Mouse (Mus musculus) forebrain, embryonic 15.5 days (tissue): ENCODE data around the gene Atp11a. TPM values are rescaled to one million over a fixed set of nuclear protein-coding genes. Genes with fewer than 3 reads are reported as not detected.

Experiments
- ATAC-seq: fragments of 200-750 bp; cut with Nextera tagmentation; replicated peaks from 2 replicates; pipeline ENCODE4 v1.8.0; 2017; ENCODE audit warnings: mild to moderate bottlenecking, moderate TSS enrichment, moderate library complexity
- H3K27ac ChIP-seq: fragments of 300-500 bp; sonication (generic); replicated peaks from 2 replicates; pipeline ENCODE4 v1.5.1; 2015; ENCODE audit warnings: mild to moderate bottlenecking, inconsistent platforms
- H3K27me3 ChIP-seq: fragments of 300-500 bp; sonication (generic); 2 replicates; pipeline ENCODE4 v1.6.1; 2015; ENCODE audit warnings: inconsistent platforms
- H3K36me3 ChIP-seq: fragments of 300-500 bp; sonication (generic); 2 replicates; pipeline ENCODE4 v1.6.1; 2015; ENCODE audit warnings: mild to moderate bottlenecking, inconsistent platforms
- H3K4me1 ChIP-seq: fragments of 300-500 bp; sonication (generic); 2 replicates; pipeline ENCODE4 v1.6.1; 2015; ENCODE audit warnings: inconsistent platforms
- H3K4me2 ChIP-seq: fragments of 300-500 bp; sonication (generic); replicated peaks from 2 replicates; pipeline ENCODE4 v1.6.1; 2015; ENCODE audit warnings: mild to moderate bottlenecking, inconsistent platforms
- H3K4me3 ChIP-seq: fragments of 300-500 bp; sonication (generic); 2 replicates; pipeline ENCODE4 v1.5.1; 2015; ENCODE audit warnings: mild to moderate bottlenecking, inconsistent platforms
- H3K9ac ChIP-seq: fragments of 300-500 bp; sonication (generic); replicated peaks from 2 replicates; pipeline ENCODE4 v1.6.1; 2015; ENCODE audit warnings: mild to moderate bottlenecking, inconsistent platforms
- H3K9me3 ChIP-seq: fragments of 300-500 bp; sonication (generic); 2 replicates; pipeline ENCODE4 v1.6.1; 2016; ENCODE audit warnings: inconsistent platforms
- WGBS: fragments of 180-500 bp; shearing (Covaris S2); methylation state at CpG from one replicate; pipeline ENCODE4 v1.1.7; 2015; ENCODE audit warnings: mixed read lengths; 5-methylcytosine and 5-hydroxymethylcytosine counted together
- polyA plus RNA-seq: library from polyadenylated mRNA; unstranded; fragments of >200 nt; fragmentation: Nextera tagmentation; extraction: Ambion mirVana; gene quantifications from 2 replicates; pipeline ENCODE4 v1.2.1, GENCODE M21; 2015

Atp11a gene
- polyA plus RNA-seq, 1 experiment from 2014 or later = 15.7 TPM

- Histone ChIP-seq H3K9ac (no peak overlapping the region), H3K4me3 (no peak overlapping the region), H3K4me2 (no peak overlapping the region), H3K4me1 (no peaks in the 10 kb centered on the region), H3K36me3 (no peaks in the 10 kb centered on the region), H3K27ac (no peak overlapping the region), H3K9me3 (no peaks in the 10 kb centered on the region), H3K27me3 (no peaks in the 10 kb centered on the region)
- no peak for ATAC-seq
- 77% methylated on average over 4 of the region's 4 CpGs for WGBS
These were observed 18.1 kb downstream of the Atp11a start for GRCm38 (mm10) chr8:12774872-12775298.

GRCm38 (mm10) chr8:12775302-12775975 lies 18.6 kb downstream of the Atp11a start:
- Histone ChIP-seq H3K36me3 (no peaks in the 10 kb centered on the region), H3K9me3 (no peaks in the 10 kb centered on the region), H3K4me1 (no peaks in the 10 kb centered on the region), H3K4me3 (no peak overlapping the region), H3K27ac (no peak overlapping the region), H3K9ac (no peak overlapping the region), H3K27me3 (no peaks in the 10 kb centered on the region), H3K4me2 (no peak overlapping the region)
- WGBS = 79% methylated on average over 9 of the region's 9 CpGs
- no peak for ATAC-seq

GRCm38 (mm10) chr8:12776166-12776565 lies 19.4 kb downstream of the Atp11a start:
- Histone ChIP-seq H3K4me2 (no peak overlapping the region), H3K27me3 (no peaks in the 10 kb centered on the region), H3K9ac (no peak overlapping the region), H3K4me3 (no peak overlapping the region), H3K36me3 (no peaks in the 10 kb centered on the region), H3K9me3 (no peaks in the 10 kb centered on the region), H3K4me1 (peaks cover 4% of the 10 kb centered on the region; the same call in 1 of the 2 replicates), H3K27ac (no peak overlapping the region)
- WGBS = 72% methylated on average over 10 of the region's 10 CpGs
- no peak for ATAC-seq

- no peak for ATAC-seq
- H3K4me1 ChIP-seq = peaks cover 4% of the 10 kb centered on the region; the same call in 1 of the 2 replicates
- WGBS = 61% methylated on average over 5 of the region's 5 CpGs
These were observed 20.4 kb downstream of the Atp11a start for GRCm38 (mm10) chr8:12777171-12777570.

GRCm38 (mm10) chr8:12779541-12779940 lies 22.7 kb downstream of the Atp11a start:
- no peak overlapping the region for H3K27ac ChIP-seq
- no peaks in the 10 kb centered on the region for H3K36me3 ChIP-seq
- 89% methylated on average over 4 of the region's 4 CpGs for WGBS
- no peak overlapping the region for H3K4me2 ChIP-seq
- no peak overlapping the region for H3K4me3 ChIP-seq
- ATAC-seq = no peak
- no peaks in the 10 kb centered on the region for H3K9me3 ChIP-seq
- no peak overlapping the region for H3K9ac ChIP-seq
- peaks cover 9% of the 10 kb centered on the region for H3K4me1 ChIP-seq
- H3K27me3 ChIP-seq = no peaks in the 10 kb centered on the region

More at GRCm38 (mm10) chr8:12777171-12777570, 20.4 kb downstream of the Atp11a start:
- Histone ChIP-seq H3K9ac (no peak overlapping the region), H3K36me3 (no peaks in the 10 kb centered on the region), H3K4me3 (no peak overlapping the region), H3K9me3 (no peaks in the 10 kb centered on the region), H3K4me2 (no peak overlapping the region), H3K27ac (no peak overlapping the region), H3K27me3 (no peaks in the 10 kb centered on the region)

- WGBS = 58% methylated on average over 8 of the region's 8 CpGs
- no peaks in the 10 kb centered on the region for H3K27me3 ChIP-seq
- ATAC-seq = no peak
- no peaks in the 10 kb centered on the region for H3K9me3 ChIP-seq
- H3K4me3 ChIP-seq = no peak overlapping the region
- H3K9ac ChIP-seq = no peak overlapping the region
- H3K36me3 ChIP-seq = no peaks in the 10 kb centered on the region
- no peak overlapping the region for H3K4me2 ChIP-seq
- no peak overlapping the region for H3K27ac ChIP-seq
- peaks cover 17% of the 10 kb centered on the region for H3K4me1 ChIP-seq
These were observed 28.7 kb downstream of the Atp11a start for GRCm38 (mm10) chr8:12785508-12785907.

GRCm38 (mm10) chr8:12786261-12786957 lies 29.6 kb downstream of the Atp11a start:
- no peak for ATAC-seq
- Histone ChIP-seq H3K9ac (no peak overlapping the region), H3K9me3 (no peaks in the 10 kb centered on the region), H3K4me1 (peaks cover 14% of the 10 kb centered on the region), H3K27ac (no peak overlapping the region), H3K4me3 (no peak overlapping the region), H3K4me2 (no peak overlapping the region), H3K36me3 (no peaks in the 10 kb centered on the region), H3K27me3 (no peaks in the 10 kb centered on the region)
- 82% methylated on average over 14 of the region's 14 CpGs for WGBS

- ATAC-seq = no peak
- WGBS = 88% methylated on average over 12 of the region's 12 CpGs
- no peaks in the 10 kb centered on the region for H3K9me3 ChIP-seq
- H3K27ac ChIP-seq = no peak overlapping the region
- H3K36me3 ChIP-seq = no peaks in the 10 kb centered on the region
- H3K4me1 ChIP-seq = peaks cover 14% of the 10 kb centered on the region
- H3K9ac ChIP-seq = no peak overlapping the region
- H3K4me3 ChIP-seq = no peak overlapping the region
- no peaks in the 10 kb centered on the region for H3K27me3 ChIP-seq
- H3K4me2 ChIP-seq = no peak overlapping the region
These were observed 30.1 kb downstream of the Atp11a start for GRCm38 (mm10) chr8:12786958-12787301.

GRCm38 (mm10) chr8:12787427-12787826 lies 30.6 kb downstream of the Atp11a start:
- WGBS = 71% methylated on average over 8 of the region's 8 CpGs
- ATAC-seq = no peak
- no peaks in the 10 kb centered on the region for H3K36me3 ChIP-seq
- no peak overlapping the region for H3K9ac ChIP-seq
- no peaks in the 10 kb centered on the region for H3K9me3 ChIP-seq
- H3K27ac ChIP-seq = no peak overlapping the region
- no peak overlapping the region for H3K4me3 ChIP-seq
- H3K27me3 ChIP-seq = no peaks in the 10 kb centered on the region
- H3K4me1 ChIP-seq = peaks cover 14% of the 10 kb centered on the region
- H3K4me2 ChIP-seq = no peak overlapping the region

- no peaks in the 10 kb centered on the region for H3K36me3 ChIP-seq
- no peak overlapping the region for H3K27ac ChIP-seq
- no peak overlapping the region for H3K4me3 ChIP-seq
- H3K9ac ChIP-seq = no peak overlapping the region
- H3K9me3 ChIP-seq = no peaks in the 10 kb centered on the region
- ATAC-seq = no peak
- H3K4me2 ChIP-seq = no peak overlapping the region
- H3K27me3 ChIP-seq = no peaks in the 10 kb centered on the region
- H3K4me1 ChIP-seq = peaks cover 9% of the 10 kb centered on the region
- 89% methylated on average over 9 of the region's 9 CpGs for WGBS
These were observed 31.9 kb downstream of the Atp11a start for GRCm38 (mm10) chr8:12788695-12789094.

- Histone ChIP-seq H3K4me2 (no peak overlapping the region), H3K9me3 (no peaks in the 10 kb centered on the region), H3K4me3 (no peak overlapping the region), H3K27ac (no peak overlapping the region), H3K9ac (no peak overlapping the region), H3K27me3 (no peaks in the 10 kb centered on the region), H3K36me3 (no peaks in the 10 kb centered on the region), H3K4me1 (no peaks in the 10 kb centered on the region)
- ATAC-seq = no peak
- 93% methylated on average over 5 of the region's 5 CpGs for WGBS
These were observed 38.3 kb downstream of the Atp11a start for GRCm38 (mm10) chr8:12795011-12795671.

- peaks cover 8% of the 10 kb centered on the region for H3K4me1 ChIP-seq
- H3K27me3 ChIP-seq = no peaks in the 10 kb centered on the region
- WGBS = 78% methylated on average over 6 of the region's 6 CpGs
- no peaks in the 10 kb centered on the region for H3K9me3 ChIP-seq
- no peak overlapping the region for H3K4me2 ChIP-seq
- ATAC-seq = no peak
- H3K4me3 ChIP-seq = no peak overlapping the region
- H3K27ac ChIP-seq = no peak overlapping the region
- no peak overlapping the region for H3K9ac ChIP-seq
- H3K36me3 ChIP-seq = no peaks in the 10 kb centered on the region
These were observed 42.3 kb downstream of the Atp11a start for GRCm38 (mm10) chr8:12799099-12799498.
